Mouse (Mus musculus) bone marrow, adult 2 months (tissue): ENCODE measurements around the gene Jmjd1c.

Experiments
- CTCF ChIP-seq: fragments of 200-500 bp; IDR thresholded peaks from 2 replicates; pipeline ENCODE4 v1.5.1; 2011; ENCODE audit warnings: low read length, control low read depth; ENCODE audit not compliant: control insufficient read depth, insufficient read depth
- POLR2A ChIP-seq: fragments of 200-500 bp; IDR thresholded peaks from 2 replicates; pipeline ENCODE4 v1.6.1; 2011; ENCODE audit warnings: low read depth, mild to moderate bottlenecking, control low read depth, low read length, borderline replicate concordance; ENCODE audit not compliant: control insufficient read depth

- peak; percentile 19; the same call in 1 of the 2 replicates for TF ChIP-seq POLR2A
- TF ChIP-seq CTCF, result no peak
Measured at GRCm38 (mm10) chr10:67185491-67186081, 89.7 kb downstream of the Jmjd1c start.
